Mouse (Mus musculus) MEL (cell line): Measurements from ENCODE around the gene Bricd5. TPM values are rescaled to one million over a fixed set of nuclear protein-coding genes. Genes with fewer than 3 reads are reported as not detected.
A peak's percentile ranks its signal among the peaks of the same experiment; 100 is the strongest.
"Not testable (repeated sequence)": the region's sequence is repeated elsewhere in the genome, so short reads cannot be mapped to it uniquely, and the experiment has no call there.

Experiments used
- DNase-seq: peaks from one replicate; pipeline ENCODE4 v3.0.0; 2011; ENCODE audit warnings: low read depth, low spot score
- H3K27ac ChIP-seq: 2 replicates; pipeline ENCODE4 v1.5.1; 2012; ENCODE audit warnings: low read depth, mild to moderate bottlenecking, control low read depth, low read length, moderate library complexity; ENCODE audit not compliant: control insufficient read depth
- H3K27me3 ChIP-seq, 2 experiments: fragments of 150-350 bp in 1 of 2; sonication (generic) in 1 of 2; 2 replicates each; pipeline ENCODE4 v1.6.1; 2012; ENCODE audit warnings: low read length in 2 of 2, mild to moderate bottlenecking in 2 of 2, improper control_type of control experiment in 1 of 2, moderate library complexity in 1 of 2; ENCODE audit not compliant: insufficient read depth in 2 of 2, control insufficient read depth in 1 of 2
- H3K36me3 ChIP-seq, 2 experiments: 2 replicates each; pipeline ENCODE4 v1.6.1; 2012 to 2014; ENCODE audit warnings: low read length in 2 of 2, improper control_type of control experiment in 1 of 2, inconsistent platforms in 1 of 2, mild to moderate bottlenecking in 1 of 2; ENCODE audit not compliant: insufficient read depth in 2 of 2, control insufficient read depth in 1 of 2
- H3K4me1 ChIP-seq, 2 experiments: fragments of 150-350 bp in 1 of 2; sonication (generic) in 1 of 2; 2 replicates each; pipeline ENCODE4 v1.6.1; 2012; ENCODE audit warnings: low read length in 2 of 2, improper control_type of control experiment in 1 of 2, mild to moderate bottlenecking in 1 of 2; ENCODE audit not compliant: insufficient read depth in 2 of 2, control insufficient read depth in 1 of 2
- H3K4me3 ChIP-seq, 2 experiments: fragments of 150-350 bp in 1 of 2; sonication (generic) in 1 of 2; 2 replicates each; pipeline ENCODE4 v1.5.1; 2012; ENCODE audit warnings: low read depth in 2 of 2, low read length in 2 of 2, mild to moderate bottlenecking in 2 of 2, moderate library complexity in 2 of 2, control low read depth in 1 of 2, improper control_type of control experiment in 1 of 2; ENCODE audit not compliant: control insufficient read depth in 1 of 2, insufficient read depth in 1 of 2
- H3K79me2 ChIP-seq: 2 replicates; pipeline ENCODE4 v1.6.1; 2012; ENCODE audit warnings: mild to moderate bottlenecking, low read length, moderate library complexity; ENCODE audit not compliant: control insufficient read depth, poor library complexity, insufficient read depth
- H3K9ac ChIP-seq: 2 replicates; pipeline ENCODE4 v1.6.1; 2012; ENCODE audit warnings: low read depth, mild to moderate bottlenecking, control low read depth, low read length, moderate library complexity; ENCODE audit not compliant: control insufficient read depth, poor library complexity, severe bottlenecking
- H3K9me3 ChIP-seq: fragments of 150-350 bp; sonication (generic); replicated peaks from 2 replicates; pipeline ENCODE4 v1.6.1; 2012; ENCODE audit warnings: mild to moderate bottlenecking, low read length, improper control_type of control experiment, moderate library complexity; ENCODE audit not compliant: insufficient read depth
- GATA1 ChIP-seq: IDR thresholded peaks from 2 replicates; pipeline ENCODE4 v1.6.1; 2011; ENCODE audit warnings: low read depth, low read length, improper control_type of control experiment
- HCFC1 ChIP-seq: IDR thresholded peaks from 2 replicates; pipeline ENCODE4 v1.6.1; 2012; ENCODE audit warnings: low read depth, mild to moderate bottlenecking, inconsistent platforms, low read length, improper control_type of control experiment, moderate library complexity
- JUND ChIP-seq: IDR thresholded peaks from 2 replicates; pipeline ENCODE4 v1.6.1; 2011; ENCODE audit warnings: low read depth, mild to moderate bottlenecking, improper control_type of control experiment, low read length
- MAFK ChIP-seq: IDR thresholded peaks from 2 replicates; pipeline ENCODE4 v1.6.1; 2011; ENCODE audit warnings: low read depth, mild to moderate bottlenecking, low read length, improper control_type of control experiment, borderline replicate concordance
- MAX ChIP-seq: IDR thresholded peaks from 2 replicates; pipeline ENCODE4 v1.6.1; 2011; ENCODE audit warnings: low read length, improper control_type of control experiment
- MEF2A ChIP-seq: IDR thresholded peaks from 2 replicates; pipeline ENCODE4 v1.6.1; 2014; ENCODE audit warnings: low read depth, mild to moderate bottlenecking, inconsistent platforms, low read length, improper control_type of control experiment; ENCODE audit not compliant: poor library complexity, insufficient replicate concordance, severe bottlenecking; ENCODE audit errors: extremely low read depth
- MYB ChIP-seq: IDR thresholded peaks from 2 replicates; pipeline ENCODE4 v1.6.1; 2011; ENCODE audit warnings: mild to moderate bottlenecking, low read depth, low read length, improper control_type of control experiment
- POLR2A ChIP-seq, 2 experiments: IDR thresholded peaks; 2 replicates each; pipeline ENCODE4 v1.6.1; 2011 to 2012; ENCODE audit warnings: low read length in 2 of 2, mild to moderate bottlenecking in 2 of 2, control low read depth in 1 of 2, improper control_type of control experiment in 1 of 2, low read depth in 1 of 2, moderate library complexity in 1 of 2; ENCODE audit not compliant: control insufficient read depth in 1 of 2, insufficient read depth in 1 of 2, poor library complexity in 1 of 2
- POLR2AphosphoS5 ChIP-seq: IDR thresholded peaks from 2 replicates; pipeline ENCODE4 v1.6.1; 2012; ENCODE audit warnings: low read depth, borderline replicate concordance, mild to moderate bottlenecking, inconsistent platforms, low read length, moderate library complexity, mixed read lengths
- RAD21 ChIP-seq: IDR thresholded peaks from 2 replicates; pipeline ENCODE4 v1.6.1; 2011; ENCODE audit warnings: mild to moderate bottlenecking, low read depth, low read length, improper control_type of control experiment
- SMC3 ChIP-seq: IDR thresholded peaks from 2 replicates; pipeline ENCODE4 v1.6.1; 2011; ENCODE audit warnings: low read depth, low read length, improper control_type of control experiment
- TCF12 ChIP-seq: IDR thresholded peaks from 2 replicates; pipeline ENCODE4 v1.6.1; 2014; ENCODE audit warnings: low read depth, mild to moderate bottlenecking, inconsistent platforms, low read length, improper control_type of control experiment, moderate library complexity
- UBTF ChIP-seq: IDR thresholded peaks from 2 replicates; pipeline ENCODE4 v1.6.1; 2012; ENCODE audit warnings: low read depth, mild to moderate bottlenecking, inconsistent platforms, low read length, improper control_type of control experiment, moderate library complexity, borderline replicate concordance; ENCODE audit not compliant: insufficient read depth
- USF1 ChIP-seq: IDR thresholded peaks from 2 replicates; pipeline ENCODE4 v1.6.1; 2014; ENCODE audit warnings: low read depth, mild to moderate bottlenecking, inconsistent platforms, low read length, improper control_type of control experiment, moderate library complexity
- USF2 ChIP-seq, 2 experiments: IDR thresholded peaks; 2 replicates each; pipeline ENCODE4 v1.6.1; 2011 to 2012; ENCODE audit warnings: improper control_type of control experiment in 2 of 2, low read length in 2 of 2, borderline replicate concordance in 1 of 2, inconsistent platforms in 1 of 2, low read depth in 1 of 2, mild to moderate bottlenecking in 1 of 2; ENCODE audit not compliant: insufficient read depth in 1 of 2
- ZNF384 ChIP-seq: IDR thresholded peaks from 2 replicates; pipeline ENCODE4 v1.6.1; 2012; ENCODE audit warnings: low read depth, mild to moderate bottlenecking, inconsistent platforms, low read length, improper control_type of control experiment
- polyA plus RNA-seq, 2 experiments: library from polyadenylated mRNA; stranded (reverse) in 1 of 2; unstranded in 1 of 2; fragments of >175 nt in 1 of 2; fragments of >200 nt in 1 of 2; gene quantifications; 2 replicates each; pipeline versions ENCODE4 v1.2.1 to v1.2.4; 2012; ENCODE audit warnings: low replicate concordance in 2 of 2, low read depth in 1 of 2; ENCODE audit not compliant: insufficient read length in 2 of 2, insufficient read depth in 1 of 2, missing spikeins in 1 of 2
- total RNA-seq: library from RNA; depleted of rRNA; stranded (reverse); fragments of 300-350 nt; gene quantifications from 2 replicates; pipeline ENCODE4 v1.2.3, GENCODE M21; 2012; rRNA removed

Bricd5 gene
- total RNA-seq = 1.1 and 2.0 TPM in 2 replicates
- under 1 TPM in 1 of 2 experiments, not detected in 1; 0.82 TPM for polyA plus RNA-seq

DNA sequence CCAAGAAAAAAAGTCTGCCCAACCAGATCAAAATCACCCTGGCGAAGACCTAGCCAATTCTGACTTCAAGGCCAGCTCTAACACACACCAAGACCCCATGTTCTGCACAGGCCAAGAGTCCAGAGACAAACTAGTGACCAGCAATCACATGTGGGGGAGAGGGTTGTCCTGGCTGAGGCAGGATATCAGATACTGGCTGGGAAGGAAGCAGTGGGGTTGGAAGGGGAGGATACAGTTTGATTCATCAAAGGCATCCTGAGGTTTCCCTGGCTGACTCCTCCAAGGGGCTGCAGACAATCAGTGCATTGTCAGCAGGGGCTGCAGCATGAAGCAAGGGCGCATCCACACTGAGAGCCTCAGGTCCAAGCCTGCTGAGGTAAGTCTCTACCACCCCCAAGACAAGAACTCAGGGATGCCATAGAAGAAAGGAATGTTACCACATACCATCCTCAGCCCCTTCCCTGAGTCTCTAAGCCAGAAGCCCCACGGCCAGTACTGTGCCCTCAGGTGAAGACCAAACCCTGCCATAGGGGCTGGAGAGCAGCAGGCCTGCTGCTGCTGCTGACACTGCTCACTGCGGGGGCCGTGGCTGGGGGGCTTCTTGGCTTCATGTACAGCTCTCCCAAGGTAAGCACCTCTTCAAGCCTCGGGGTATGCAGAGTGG lies at the start of gene Bricd5:
Gene Bricd5, plus strand, starts transcription at position 273 of the 664 bp plus-strand sequence.
- DNase-seq = no peak
- Histone ChIP-seq H3K27ac (no peak within 1 kb of the TSS), H3K79me2 (peaks cover 32% of the 10 kb centered on the region), H3K27me3 (no peaks in the 10 kb centered on the region)
- no peak for TF ChIP-seq JUND
- no peak for TF ChIP-seq RAD21
- TF ChIP-seq USF1 = no peak
- TF ChIP-seq TCF12 = no peak
- no peak for TF ChIP-seq MEF2A
- TF ChIP-seq USF2 (IDR thresholded peaks at IDR 0.05; ENCODE audit: borderline replicate concordance in 1 of 2, insufficient read depth in 1 of 2, low read depth in 1 of 2, low read length in 2 of 2) = no peak
- TF ChIP-seq POLR2A (IDR thresholded peaks at IDR 0.05; ENCODE audit: control insufficient read depth in 1 of 2, insufficient read depth in 1 of 2, low read depth in 1 of 2, low read length in 2 of 2, poor library complexity in 1 of 2) = no peak; a peak in 1 of 4 replicates
- TF ChIP-seq GATA1 = no peak
- TF ChIP-seq MAX = no peak
- no peak for TF ChIP-seq HCFC1
- no peak for TF ChIP-seq ZNF384
- no peak for TF ChIP-seq UBTF
- no peak for TF ChIP-seq MAFK
- TF ChIP-seq MYB = no peak
- TF ChIP-seq SMC3 = no peak
- TF ChIP-seq, all 39 proteins: peak for 0
- H3K4me3 ChIP-seq = no peak within 1 kb of the TSS
- H3K4me1 ChIP-seq = peaks cover 0 to 20% of the 10 kb centered on the region in 2 experiments; a peak in 3 of 4 replicates
- H3K9ac ChIP-seq = peak within 1 kb of the TSS; percentile 18; the same call in 1 of the 2 replicates
- no peaks in the 10 kb centered on the region for H3K9me3 ChIP-seq
- peaks cover 0 to 10% of the 10 kb centered on the region in 2 experiments; a peak in 2 of 4 replicates for H3K36me3 ChIP-seq

DNA sequence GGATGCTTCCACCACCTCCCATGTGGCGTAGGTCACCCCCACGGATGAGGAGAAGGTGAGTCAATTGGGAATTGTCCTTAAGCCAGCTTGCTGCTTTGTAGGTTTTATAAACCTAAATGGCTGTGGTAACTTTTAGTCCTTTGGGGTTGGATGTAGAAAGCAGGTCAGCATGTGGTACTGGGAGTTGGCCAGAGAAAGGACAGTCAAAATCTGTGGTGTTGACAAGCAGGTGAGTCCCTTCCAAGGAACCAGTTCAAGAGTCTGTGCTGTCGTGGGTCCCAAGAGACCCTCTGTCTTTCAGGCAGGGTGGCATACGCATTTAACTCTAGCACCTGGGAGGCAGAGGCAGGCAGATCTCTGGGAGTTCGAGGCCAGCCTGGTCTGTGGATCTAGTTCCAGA lies 49.2 kb upstream of the Bricd5 start:
- Histone ChIP-seq H3K4me3 (no peak overlapping the region), H3K27ac (no peak overlapping the region), H3K9me3 (no peaks in the 10 kb centered on the region), H3K36me3 (peaks cover 3 to 29% of the 10 kb centered on the region in 2 experiments; a peak in 3 of 4 replicates), H3K27me3 (no peaks in the 10 kb centered on the region), H3K4me1 (peaks cover 0 to 2% of the 10 kb centered on the region in 2 experiments; a peak in 2 of 4 replicates), H3K9ac (no peak overlapping the region), H3K79me2 (peaks cover 15% of the 10 kb centered on the region)
- TF ChIP-seq MAFK = no peak
- no peak for TF ChIP-seq POLR2AphosphoS5
- no peak for DNase-seq

DNA sequence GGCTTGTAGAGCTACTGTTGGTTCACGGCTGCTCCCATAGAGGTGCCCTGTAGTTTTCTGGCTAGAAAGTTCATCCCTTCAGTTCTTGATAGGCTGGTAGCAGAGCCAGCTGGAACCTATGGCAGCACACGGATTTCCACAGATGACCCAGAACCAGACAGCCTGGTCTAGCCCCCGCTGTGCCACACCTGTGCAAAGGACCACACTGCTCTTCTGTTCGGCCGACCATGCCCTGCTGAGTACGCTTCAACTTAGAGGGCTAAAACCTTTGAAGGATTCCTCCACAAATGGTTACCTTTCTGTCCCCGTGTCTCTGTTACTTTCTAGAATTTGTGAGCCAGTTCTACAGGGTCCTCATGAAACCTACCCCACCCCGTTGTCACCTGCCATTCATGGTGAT lies 48.4 kb upstream of the Bricd5 start:
- H3K27me3 ChIP-seq, H3K9me3 ChIP-seq, H3K4me3 ChIP-seq, H3K4me1 ChIP-seq, H3K27ac ChIP-seq, H3K9ac ChIP-seq, DNase-seq: not testable (repeated sequence)
- peaks cover 3 to 24% of the 10 kb centered on the region in 2 experiments; a peak in 3 of 4 replicates for H3K36me3 ChIP-seq
- H3K79me2 ChIP-seq = peaks cover 13% of the 10 kb centered on the region
